Mouse (Mus musculus) heart, embryonic 15.5 days (tissue): ENCODE results near the gene Bglap. TPM values are rescaled to one million over a fixed set of nuclear protein-coding genes. Genes with fewer than 3 reads are reported as not detected.
A peak's percentile ranks its signal among the peaks of the same experiment; 100 is the strongest.
"Not testable (repeated sequence)": the region's sequence is repeated elsewhere in the genome, so short reads cannot be mapped to it uniquely, and the experiment has no call there.

Source experiments
- ATAC-seq: fragments of 200-750 bp; cut with Nextera tagmentation; replicated peaks from 2 replicates; pipeline ENCODE4 v1.8.0; 2017; ENCODE audit warnings: low read depth, moderate TSS enrichment; ENCODE audit not compliant: insufficient number of reproducible peaks, insufficient read depth, low FRiP score
- H3K27ac ChIP-seq: fragments of 300-500 bp; sonication (generic); 2 replicates; pipeline ENCODE4 v1.5.1; 2015; ENCODE audit warnings: mild to moderate bottlenecking, inconsistent platforms
- H3K27me3 ChIP-seq: fragments of 300-500 bp; sonication (generic); 2 replicates; pipeline ENCODE4 v1.6.1; 2015; ENCODE audit warnings: inconsistent platforms
- H3K36me3 ChIP-seq: fragments of 300-500 bp; sonication (generic); 2 replicates; pipeline ENCODE4 v1.6.1; 2015; ENCODE audit warnings: mild to moderate bottlenecking, inconsistent platforms
- H3K4me1 ChIP-seq: fragments of 300-500 bp; sonication (generic); replicated peaks from 2 replicates; pipeline ENCODE4 v1.6.1; 2015; ENCODE audit warnings: inconsistent platforms
- H3K4me2 ChIP-seq: fragments of 300-500 bp; sonication (generic); 2 replicates; pipeline ENCODE4 v1.6.1; 2015; ENCODE audit warnings: inconsistent platforms, mild to moderate bottlenecking, moderate library complexity
- H3K4me3 ChIP-seq: fragments of 300-500 bp; sonication (generic); 2 replicates; pipeline ENCODE4 v1.5.1; 2015; ENCODE audit warnings: mild to moderate bottlenecking, inconsistent platforms
- H3K9ac ChIP-seq: fragments of 300-500 bp; sonication (generic); 2 replicates; pipeline ENCODE4 v1.6.1; 2015; ENCODE audit warnings: mild to moderate bottlenecking, inconsistent platforms
- H3K9me3 ChIP-seq: fragments of 300-500 bp; sonication (generic); replicated peaks from 2 replicates; pipeline ENCODE4 v1.6.1; 2016; ENCODE audit warnings: inconsistent platforms
- WGBS: fragments of 180-500 bp; shearing (Covaris S2); methylation state at CpG from one replicate; pipeline ENCODE4 v1.1.7; 2015; ENCODE audit warnings: mixed read lengths; 5-methylcytosine and 5-hydroxymethylcytosine counted together
- polyA plus RNA-seq: library from polyadenylated mRNA; unstranded; fragments of >200 nt; fragmentation: Nextera tagmentation; extraction: Ambion mirVana; gene quantifications from 2 replicates; pipeline ENCODE4 v1.2.1, GENCODE M21; 2015

Gene Bglap
- not detected in 2 replicates for polyA plus RNA-seq

DNA sequence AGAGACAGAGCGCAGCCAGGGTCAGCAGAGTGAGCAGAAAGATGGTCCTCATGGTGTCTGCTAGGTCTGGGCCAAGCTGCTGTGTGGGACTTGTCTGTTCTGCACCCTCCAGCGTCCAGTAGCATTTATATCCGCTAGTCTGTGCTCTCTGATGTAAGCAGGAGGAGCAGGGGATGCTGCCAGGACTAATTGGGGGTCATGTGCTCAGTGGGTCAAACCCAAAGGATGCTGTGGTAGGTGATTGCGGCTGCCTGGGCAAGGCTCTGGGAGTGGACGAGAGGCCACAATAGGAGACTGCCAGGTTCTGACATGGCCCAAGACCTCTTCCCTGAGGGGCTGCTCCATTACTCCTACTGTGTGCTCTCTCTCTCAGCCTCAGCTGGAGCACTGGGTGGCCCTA, at the start of gene Bglap:
Gene Bglap, minus strand, starts transcription at position 101 of the 400 bp plus-strand sequence.
- no peak for ATAC-seq
- Histone ChIP-seq H3K4me3 (no peak within 1 kb of the TSS), H3K27ac (no peak within 1 kb of the TSS), H3K27me3 (no peaks in the 10 kb centered on the region), H3K9me3 (no peaks in the 10 kb centered on the region), H3K36me3 (no peaks in the 10 kb centered on the region), H3K4me1 (peaks cover 3% of the 10 kb centered on the region; the same call in 1 of the 2 replicates), H3K9ac (no peak within 1 kb of the TSS), H3K4me2 (no peak within 1 kb of the TSS)
- 75% methylated on average over 5 of the region's 5 CpGs for WGBS

DNA sequence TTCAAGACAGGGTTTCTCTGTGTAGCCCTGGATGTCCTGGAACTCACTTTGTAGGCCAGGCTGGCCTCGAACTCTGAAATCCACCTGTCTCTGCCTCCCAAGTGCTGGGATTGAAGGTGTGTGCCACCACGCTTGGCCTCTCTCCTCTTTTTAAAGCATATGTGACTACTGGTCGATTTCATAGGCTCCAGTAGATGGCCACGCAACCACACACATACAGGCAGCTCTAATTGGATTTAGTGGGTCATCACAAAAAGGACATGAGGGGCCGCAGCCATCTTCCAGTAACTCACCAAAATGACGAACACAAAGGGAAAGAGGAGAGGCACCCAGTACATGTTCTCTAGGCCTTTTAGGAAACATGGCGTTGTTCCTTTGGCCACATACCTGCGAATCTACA, 44.4 kb upstream of the Bglap start:
- peaks cover 10% of the 10 kb centered on the region for H3K4me1 ChIP-seq
- not testable (repeated sequence) for ATAC-seq, H3K4me3 ChIP-seq, H3K4me2 ChIP-seq, H3K9me3 ChIP-seq, H3K27me3 ChIP-seq, H3K9ac ChIP-seq, H3K27ac ChIP-seq, H3K36me3 ChIP-seq
- WGBS: 66% methylated on average over 8 of the region's 8 CpGs

DNA sequence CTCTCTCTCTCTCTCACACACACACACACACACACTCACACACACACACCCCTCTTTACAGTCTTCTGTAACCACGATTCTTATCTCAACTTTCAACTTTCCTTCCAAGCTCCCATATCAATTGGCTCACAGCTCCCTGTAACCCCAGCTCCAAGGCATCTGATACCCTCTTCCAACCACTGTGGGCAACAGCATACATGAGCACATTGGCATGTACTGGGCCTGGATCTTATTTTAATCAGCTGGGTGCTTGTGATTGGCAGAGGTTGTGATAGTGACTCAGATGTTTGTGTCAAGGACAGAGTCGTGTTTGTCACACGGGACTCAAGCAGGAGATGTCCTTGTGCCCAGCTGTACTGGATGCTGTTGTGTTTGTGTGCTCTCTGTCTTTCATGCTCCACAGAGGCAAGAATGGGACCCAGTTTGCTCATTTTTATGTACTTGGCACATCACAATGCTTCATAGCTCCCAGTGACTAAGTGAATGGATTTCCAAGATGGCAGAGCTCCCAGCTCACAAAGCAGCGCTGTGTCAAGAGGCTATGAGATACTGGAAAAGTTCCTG, 43.2 kb upstream of the Bglap start:
- no peak overlapping the region for H3K4me3 ChIP-seq
- no peaks in the 10 kb centered on the region for H3K27me3 ChIP-seq
- H3K9me3 ChIP-seq: no peaks in the 10 kb centered on the region
- peaks cover 14% of the 10 kb centered on the region for H3K4me1 ChIP-seq
- no peaks in the 10 kb centered on the region for H3K36me3 ChIP-seq
- H3K27ac ChIP-seq: no peak overlapping the region
- H3K9ac ChIP-seq: no peak overlapping the region
- 61% methylated on average over 4 of the region's 4 CpGs for WGBS
- ATAC-seq: no peak
- H3K4me2 ChIP-seq: no peak overlapping the region

DNA sequence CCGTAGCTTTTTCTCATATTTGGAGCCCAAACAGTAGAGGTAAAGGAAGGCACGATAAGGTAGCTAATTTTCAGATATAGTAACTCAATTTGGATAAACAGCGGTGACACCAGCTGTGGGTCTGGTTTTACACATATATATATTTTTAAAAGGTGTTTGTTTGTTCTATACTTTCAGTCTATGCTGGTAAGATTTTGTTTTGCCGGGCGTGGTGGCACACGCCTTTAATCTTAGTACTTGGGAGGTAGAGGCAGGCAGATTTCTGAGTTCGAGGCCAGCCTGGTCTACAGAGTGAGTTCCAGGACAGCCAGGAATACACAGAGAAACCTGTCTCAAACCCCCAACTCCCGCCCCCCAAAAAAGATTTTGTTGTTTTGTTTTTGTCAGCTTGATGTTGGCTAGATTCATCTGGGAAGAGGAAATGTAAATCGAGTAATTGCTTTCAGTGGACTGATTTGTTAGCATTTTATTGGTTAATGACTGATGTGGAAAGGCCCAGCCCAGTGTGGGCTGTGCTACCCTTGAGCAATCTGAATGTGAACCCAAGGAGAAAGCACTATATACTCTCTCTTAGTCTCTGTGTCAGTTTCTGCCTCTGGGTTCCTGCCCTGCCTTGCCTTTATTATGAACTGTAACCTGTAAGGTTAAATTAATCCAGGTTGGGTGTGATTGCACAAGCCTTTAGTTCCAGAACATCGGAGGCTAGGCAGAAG, 41.6 kb upstream of the Bglap start:
- Histone ChIP-seq H3K27ac (no peak overlapping the region), H3K4me2 (peak overlapping the region; percentile 95)

DNA sequence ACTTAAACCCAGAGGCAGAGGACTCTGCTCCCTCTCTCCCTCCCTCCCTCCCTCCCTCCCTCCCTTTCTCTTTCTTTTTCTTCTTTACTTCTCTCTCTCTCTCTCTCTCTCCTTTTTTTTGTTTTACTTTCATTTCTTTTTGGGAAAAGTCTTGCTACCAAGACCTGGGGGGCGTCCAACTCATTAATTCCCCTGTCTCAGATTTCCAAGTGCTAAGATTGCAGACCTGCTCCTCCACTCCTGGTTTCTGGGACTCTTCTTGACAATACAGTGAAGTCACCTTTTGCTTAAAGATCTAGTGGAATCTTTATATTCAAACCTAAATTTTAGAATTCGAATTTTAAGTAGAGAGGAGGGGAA, 41.0 kb upstream of the Bglap start:
- Histone ChIP-seq H3K4me1 (peaks cover 21% of the 10 kb centered on the region), H3K4me2 (peak overlapping the region; percentile 95), H3K36me3 (peaks cover 6% of the 10 kb centered on the region), H3K9me3 (no peaks in the 10 kb centered on the region), H3K27me3 (no peaks in the 10 kb centered on the region), H3K4me3 (peak overlapping the region; percentile 92), H3K27ac (no peak overlapping the region), H3K9ac (no peak overlapping the region)
- no peak for ATAC-seq
- 20% methylated on average over 2 of the region's 2 CpGs for WGBS

More for the DNA sequence above, 41.6 kb upstream of the Bglap start:
- no peaks in the 10 kb centered on the region for H3K9me3 ChIP-seq
- H3K9ac ChIP-seq: no peak overlapping the region
- no peaks in the 10 kb centered on the region for H3K27me3 ChIP-seq
- ATAC-seq: no peak
- peaks cover 21% of the 10 kb centered on the region for H3K4me1 ChIP-seq
- H3K4me3 ChIP-seq: no peak overlapping the region
- H3K36me3 ChIP-seq: peaks cover under 1% of the 10 kb centered on the region; the same call in 1 of the 2 replicates
- 81% methylated on average over 10 of the region's 10 CpGs for WGBS

DNA sequence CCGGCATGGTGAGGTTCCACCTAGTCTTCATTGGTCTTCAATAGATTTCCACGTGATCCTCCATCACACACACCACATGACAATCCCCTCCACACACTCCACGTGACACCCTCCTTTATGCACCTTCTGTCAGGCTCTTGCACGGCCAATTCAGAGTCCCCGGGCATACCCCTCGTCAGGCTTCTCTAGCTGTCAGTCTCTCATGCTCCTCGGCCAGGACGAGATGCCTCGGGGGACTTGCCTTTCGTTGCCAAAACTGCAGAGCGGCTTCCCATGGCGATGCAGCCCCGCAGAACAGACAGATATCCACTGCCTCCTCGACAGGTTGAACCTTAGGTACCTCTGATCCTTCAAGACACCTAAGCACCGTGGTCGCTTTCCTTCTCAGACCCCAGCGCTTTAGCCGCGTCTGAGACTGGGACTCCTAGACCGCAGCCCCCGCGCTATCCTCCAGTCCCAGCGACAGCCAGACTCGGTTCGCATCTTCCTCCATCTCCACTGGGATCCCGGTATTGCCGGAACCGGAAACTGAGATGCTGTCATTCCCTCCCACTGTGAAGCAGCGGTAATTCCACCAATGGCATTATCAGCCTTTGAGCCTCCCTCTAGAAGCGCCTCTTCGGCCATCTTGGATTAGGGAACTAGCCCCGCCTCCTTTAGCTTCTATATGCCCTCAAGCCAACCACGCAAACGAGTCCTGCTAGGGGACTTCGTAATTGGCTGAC, 40.5 kb upstream of the Bglap start, which contains the start of gene Slc25a44:
Gene Slc25a44, minus strand, starts transcription at position 535 of the 725 bp plus-strand sequence.
- peak within 1 kb of the TSS; percentile 92 for H3K4me3 ChIP-seq
- peak within 1 kb of the TSS; percentile 79 for H3K9ac ChIP-seq
- H3K27ac ChIP-seq: peak within 1 kb of the TSS; percentile 58
- H3K4me2 ChIP-seq: peak within 1 kb of the TSS; percentile 95
- H3K4me1 ChIP-seq: peaks cover 21% of the 10 kb centered on the region
- no peaks in the 10 kb centered on the region for H3K9me3 ChIP-seq
- 1% methylated on average over 35 of the region's 35 CpGs for WGBS
- no peaks in the 10 kb centered on the region for H3K27me3 ChIP-seq
- H3K36me3 ChIP-seq: peaks cover 11% of the 10 kb centered on the region
- peak; percentile 97 for ATAC-seq

DNA sequence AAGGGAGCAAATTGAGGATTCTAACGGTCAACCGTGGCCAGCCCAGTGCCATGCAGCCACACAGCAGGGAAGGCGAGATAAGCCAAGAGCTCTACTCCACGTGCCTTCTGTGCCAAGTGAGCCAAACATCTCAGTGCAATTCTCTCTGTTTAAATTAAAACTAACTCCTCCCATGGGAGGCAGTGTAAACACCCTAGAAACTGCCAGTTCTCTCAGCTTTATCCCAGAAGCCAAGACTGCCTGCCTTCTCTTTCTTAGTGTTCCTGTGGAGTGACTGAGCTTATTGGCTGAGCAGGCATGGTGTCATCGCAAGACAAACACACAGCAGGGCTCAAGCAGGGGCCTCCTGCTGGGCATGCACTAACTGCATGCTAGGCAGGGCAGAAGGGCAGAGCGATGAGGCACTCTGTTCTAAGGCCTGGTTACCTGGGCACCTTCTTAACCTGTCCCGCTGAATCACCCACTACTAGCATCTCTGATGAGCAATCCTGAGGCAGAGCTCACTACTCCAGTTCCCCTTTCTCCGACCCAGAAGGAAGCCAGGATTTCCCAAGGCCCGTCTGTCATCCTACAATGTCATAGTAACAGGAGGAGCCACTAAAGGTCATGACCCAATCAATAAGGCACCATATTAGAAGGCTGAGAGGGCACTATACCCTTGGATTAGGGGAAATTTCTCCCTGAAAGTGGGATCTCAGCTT, 37.9 kb upstream of the Bglap start:
- no peak overlapping the region for H3K4me2 ChIP-seq
- ATAC-seq: no peak

DNA sequence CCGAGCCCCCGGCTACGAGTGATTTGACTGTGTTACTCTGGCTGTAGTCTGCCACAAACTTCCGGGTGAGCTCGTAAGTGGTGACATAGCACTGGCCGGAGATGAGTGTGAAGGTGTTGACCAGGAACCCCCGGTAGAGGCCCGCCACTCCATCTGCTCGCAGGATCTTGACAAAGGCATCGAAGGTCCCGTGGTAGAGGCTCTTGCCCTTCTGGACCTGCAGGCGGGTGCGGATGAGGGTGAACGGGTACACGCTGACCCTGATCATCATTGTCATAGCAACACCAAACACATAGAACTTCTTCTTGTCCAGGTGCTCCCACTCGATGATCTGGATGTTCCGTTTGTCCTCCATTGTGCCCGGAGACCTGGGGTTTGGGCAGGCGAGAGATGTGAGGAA, 36.5 kb upstream of the Bglap start:
- no peak overlapping the region for H3K27ac ChIP-seq
- peaks cover 21% of the 10 kb centered on the region for H3K4me1 ChIP-seq
- ATAC-seq: no peak
- WGBS: 90% methylated on average over 19 of the region's 19 CpGs
- H3K4me2 ChIP-seq: no peak overlapping the region
- H3K36me3 ChIP-seq: peaks cover 30% of the 10 kb centered on the region
- H3K4me3 ChIP-seq: no peak overlapping the region
- H3K9ac ChIP-seq: no peak overlapping the region
- no peaks in the 10 kb centered on the region for H3K9me3 ChIP-seq
- no peaks in the 10 kb centered on the region for H3K27me3 ChIP-seq

More for the DNA sequence above, 37.9 kb upstream of the Bglap start:
- 35% methylated on average over 9 of the region's 9 CpGs for WGBS
- Histone ChIP-seq H3K9ac (no peak overlapping the region), H3K4me1 (peaks cover 21% of the 10 kb centered on the region), H3K27ac (no peak overlapping the region), H3K9me3 (no peaks in the 10 kb centered on the region), H3K27me3 (no peaks in the 10 kb centered on the region), H3K4me3 (no peak overlapping the region), H3K36me3 (peaks cover 21% of the 10 kb centered on the region)

DNA sequence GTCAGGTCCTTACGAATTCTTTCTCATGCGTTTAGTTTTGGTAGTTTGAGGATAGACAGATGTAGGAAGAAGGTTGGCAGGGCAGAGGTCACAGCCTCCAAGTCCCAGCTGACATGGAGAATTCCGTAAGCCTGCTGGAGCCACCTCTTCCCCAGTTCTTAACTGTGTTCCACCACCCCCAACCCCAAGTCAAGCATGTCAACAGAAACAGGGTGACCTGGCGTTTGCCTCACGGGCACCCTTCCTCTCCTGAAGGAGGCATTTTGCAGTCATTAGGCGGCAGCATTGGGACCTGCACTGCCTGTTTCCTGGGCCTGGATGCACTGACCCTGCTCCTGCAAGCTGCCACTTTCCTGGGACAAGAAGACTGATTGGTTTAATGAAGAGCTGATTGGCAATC, 33.8 kb upstream of the Bglap start:
- H3K4me1 ChIP-seq: peaks cover 9% of the 10 kb centered on the region
- WGBS: 81% methylated on average over 6 of the region's 6 CpGs
- no peaks in the 10 kb centered on the region for H3K27me3 ChIP-seq
- H3K9ac ChIP-seq: no peak overlapping the region
- no peak overlapping the region for H3K4me2 ChIP-seq
- peaks cover 44% of the 10 kb centered on the region for H3K36me3 ChIP-seq
- no peak overlapping the region for H3K27ac ChIP-seq
- H3K4me3 ChIP-seq: no peak overlapping the region
- ATAC-seq: no peak
- no peaks in the 10 kb centered on the region for H3K9me3 ChIP-seq

DNA sequence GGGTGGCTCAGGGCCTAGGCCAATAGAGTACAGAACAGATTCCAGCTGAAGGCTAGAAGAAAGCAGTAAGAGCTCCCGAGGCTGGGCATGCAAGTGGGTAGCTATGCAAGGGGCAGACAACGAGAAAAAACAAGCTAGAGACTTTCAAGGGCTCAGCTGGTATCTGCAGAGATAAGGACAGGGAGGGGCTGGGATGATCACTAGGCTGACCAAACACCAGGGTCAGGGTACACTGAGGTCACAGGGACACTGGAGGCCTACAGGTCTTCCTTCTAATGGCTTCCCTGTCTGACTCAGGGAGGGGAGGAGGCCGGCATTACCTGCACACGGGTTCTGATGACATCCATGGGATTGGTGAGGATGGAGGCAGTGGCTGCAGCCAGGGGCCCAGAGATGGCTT, 31.4 kb upstream of the Bglap start:
- peaks cover 4% of the 10 kb centered on the region for H3K4me1 ChIP-seq
- H3K4me2 ChIP-seq: no peak overlapping the region
- H3K27ac ChIP-seq: no peak overlapping the region
- no peak overlapping the region for H3K4me3 ChIP-seq
- no peak overlapping the region for H3K9ac ChIP-seq
- no peaks in the 10 kb centered on the region for H3K9me3 ChIP-seq
- H3K36me3 ChIP-seq: peaks cover 52% of the 10 kb centered on the region
- ATAC-seq: no peak
- WGBS: 57% methylated on average over 4 of the region's 4 CpGs
- no peaks in the 10 kb centered on the region for H3K27me3 ChIP-seq

DNA sequence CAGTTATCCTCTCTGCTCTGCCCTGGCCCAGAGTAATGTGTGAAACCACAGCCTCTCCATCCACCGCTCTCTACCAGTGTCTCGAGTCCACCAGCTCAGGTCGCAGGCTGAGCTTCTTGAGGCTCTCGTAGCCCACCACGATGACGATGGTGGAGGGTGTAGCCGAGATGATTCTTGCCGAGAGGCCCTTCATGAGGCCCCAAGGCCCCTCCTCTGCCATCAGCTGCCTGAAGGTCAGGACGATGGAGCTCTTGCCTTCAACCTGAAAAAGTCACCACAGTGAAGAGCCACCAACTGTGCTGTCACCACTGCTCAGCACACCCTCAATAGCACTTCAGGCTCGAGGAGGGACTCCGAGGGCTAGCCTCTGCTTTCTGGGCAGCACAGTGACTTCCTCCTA, 28.4 kb upstream of the Bglap start:
- Histone ChIP-seq H3K27me3 (no peaks in the 10 kb centered on the region), H3K9me3 (no peaks in the 10 kb centered on the region), H3K9ac (no peak overlapping the region), H3K4me3 (no peak overlapping the region), H3K27ac (no peak overlapping the region), H3K4me1 (peaks cover 25% of the 10 kb centered on the region), H3K4me2 (no peak overlapping the region), H3K36me3 (peaks cover 33% of the 10 kb centered on the region; the same call in 1 of the 2 replicates)
- ATAC-seq: no peak
- WGBS: 79% methylated on average over 11 of the region's 11 CpGs
